12 mouse cellular contexts compared by ENCODE assay signal in the genomic region with DNA sequence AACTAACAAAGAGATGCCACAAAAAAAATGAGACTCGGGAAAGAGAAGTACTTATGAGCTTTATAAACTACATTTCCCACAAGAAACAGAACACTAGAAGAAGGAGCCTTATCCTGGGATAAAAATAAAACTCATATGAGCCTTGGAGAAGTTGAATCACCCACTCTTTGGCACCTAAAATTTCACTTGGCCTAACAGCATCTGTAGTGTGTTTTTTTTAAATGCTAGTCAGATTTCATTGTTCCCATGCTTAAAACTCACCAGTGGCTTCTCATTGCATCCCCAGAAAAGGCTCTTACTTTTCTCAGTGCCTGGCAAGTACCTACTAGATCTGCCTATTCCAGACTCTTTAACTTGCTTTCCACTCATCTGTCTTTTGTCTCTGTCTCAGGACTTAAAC.
"Had no signal": no experiment of that assay in that cellular context is flagged by ENCODE, and none has a peak within 500 bp of the region (broad histone marks: within the 10 kb centered on the region; RNA-seq: fewer than 3 reads in every experiment).

No protein-coding gene starts in this region.

- H3K4me1 ChIP-seq: limb, embryonic 13.5 days; liver, embryonic 15.5 days; lung, embryonic 15.5 days; megakaryocyte, embryonic 14.5 days; midbrain, embryonic 15.5 days; neural tube, embryonic 12.5 days had no signal

- DNase-seq: kidney, adult 11 months; kidney, adult 9 months; kidney, postnatal 36 days; lung, postnatal 14 days; thymus, adult 2 months; thymus, postnatal 25 days had no signal

- H3K4me3 ChIP-seq: limb, embryonic 13.5 days; liver, embryonic 15.5 days; lung, embryonic 15.5 days; megakaryocyte, embryonic 14.5 days; midbrain, embryonic 15.5 days; neural tube, embryonic 12.5 days had no signal
